Mouse (Mus musculus): ENCODE results near the gene Ntsr1. TPM values are rescaled to one million over a fixed set of nuclear protein-coding genes. Genes with fewer than 3 reads are reported as not detected.

Ntsr1 gene
- polyA plus RNA-seq, 1 experiment from 2014 or later: 1.3 TPM

DNA sequence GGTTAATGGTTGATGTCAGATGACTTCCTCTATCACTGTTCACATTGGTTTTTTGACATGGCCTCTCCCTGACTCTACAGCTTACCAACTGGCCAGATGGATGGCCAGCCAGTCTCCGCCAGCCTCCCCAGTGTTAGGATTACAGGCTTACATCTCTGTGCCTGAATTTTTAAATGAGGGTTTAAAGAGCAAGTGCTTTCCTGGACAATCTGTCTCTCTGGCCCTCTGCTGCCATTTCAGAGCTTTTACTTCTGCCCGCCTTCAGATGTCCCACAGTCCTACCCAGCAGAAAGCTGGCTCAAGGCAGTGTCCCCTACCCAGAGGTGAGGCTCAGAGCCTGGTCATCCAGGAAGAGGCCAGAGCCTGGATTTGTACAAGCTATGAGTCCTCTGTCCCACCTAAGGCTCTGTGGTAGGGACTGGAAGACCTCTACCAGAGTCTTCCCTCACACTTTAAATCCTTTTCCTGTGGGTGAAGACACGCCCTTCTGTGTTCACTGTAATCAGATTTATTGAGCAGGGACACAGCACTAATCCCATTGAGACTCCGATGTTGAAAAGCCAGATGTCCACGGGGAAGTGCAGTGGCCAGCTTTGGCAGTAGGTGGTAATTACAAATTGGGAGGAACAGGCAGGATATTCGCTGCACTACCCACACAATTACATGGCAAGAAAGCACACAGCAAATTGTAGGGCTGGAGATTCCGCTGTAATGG, 32.1 kb downstream of the Ntsr1 start:
- Histone ChIP-seq H3K4me1 (peaks cover 25% of the 10 kb centered on the region), H3K9me3 (no peaks in the 10 kb centered on the region), H3K27ac (no peak overlapping the region), H3K4me3 (no peak overlapping the region), H3K27me3 (0 out of 2 replicates have a peak, but pooled peaks cover 3% of the 10 kb centered on the region), H3K9ac (no peak overlapping the region), H3K36me3 (no peaks in the 10 kb centered on the region), H3K4me2 (no peak overlapping the region)
- no peak for ATAC-seq (ENCODE audit: borderline replicate concordance, extremely low read depth, low FRiP score, low TSS enrichment)
- WGBS: 73% methylated on average over 7 of the region's 7 CpGs

DNA sequence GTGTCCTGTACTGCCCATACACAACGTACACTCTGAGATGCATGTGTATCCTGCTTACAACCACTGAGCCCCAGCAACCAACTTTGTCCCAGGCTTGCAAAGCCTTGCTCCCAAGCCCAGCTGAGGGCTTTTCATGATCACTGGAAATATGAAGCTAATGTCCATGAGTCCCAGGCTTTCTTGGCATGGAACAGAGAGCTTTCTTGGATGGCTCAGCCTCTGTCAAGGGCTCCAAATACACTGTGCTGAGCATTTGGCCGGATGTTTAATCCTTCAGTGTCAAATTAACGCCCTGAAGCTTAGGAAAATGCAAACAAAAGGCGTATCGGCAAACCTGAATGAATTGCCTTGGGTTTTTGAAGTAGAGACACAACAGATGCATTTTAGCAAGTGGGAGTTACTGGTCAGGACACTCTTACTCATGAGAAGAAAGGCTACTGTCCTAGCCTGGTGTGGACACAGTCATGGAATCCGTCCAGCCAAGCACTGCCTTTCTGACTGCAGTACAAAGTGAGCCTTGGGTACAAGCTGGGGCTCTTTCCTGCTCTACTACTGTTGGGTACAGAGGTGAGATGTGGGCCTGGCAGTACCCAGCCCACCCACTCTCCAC, 32.7 kb downstream of the Ntsr1 start:
- H3K9ac ChIP-seq: no peak overlapping the region
- no peak overlapping the region for H3K4me2 ChIP-seq
- H3K9me3 ChIP-seq: no peaks in the 10 kb centered on the region
- H3K27ac ChIP-seq: no peak overlapping the region
- no peak for ATAC-seq (ENCODE audit: borderline replicate concordance, extremely low read depth, low FRiP score, low TSS enrichment)
- WGBS: 28% methylated on average over 6 of the region's 6 CpGs
- H3K27me3 ChIP-seq: no peaks in the 10 kb centered on the region
- no peaks in the 10 kb centered on the region for H3K36me3 ChIP-seq
- peaks cover 25% of the 10 kb centered on the region for H3K4me1 ChIP-seq
- no peak overlapping the region for H3K4me3 ChIP-seq

DNA sequence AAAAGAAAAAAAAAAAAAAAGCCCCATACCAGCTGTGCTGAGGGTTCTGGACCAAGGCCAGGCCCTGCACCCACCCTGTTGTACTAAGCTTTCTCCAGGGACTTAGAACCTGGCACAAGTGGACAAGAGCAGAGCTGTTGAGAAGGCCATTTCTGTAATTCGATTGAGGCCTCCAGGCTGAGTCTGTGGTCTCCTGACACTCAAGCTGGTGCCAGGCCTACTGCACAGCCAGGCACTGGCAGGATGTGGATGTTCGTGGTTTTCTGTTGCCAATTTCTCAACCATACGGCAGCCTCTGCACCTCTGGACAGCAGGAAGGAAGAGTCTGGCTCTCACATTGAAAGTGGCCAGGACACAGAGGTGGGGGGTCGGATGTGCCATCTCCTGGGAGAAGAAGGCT, 33.5 kb downstream of the Ntsr1 start:
- Histone ChIP-seq H3K9me3 (no peaks in the 10 kb centered on the region), H3K27ac (no peak overlapping the region), H3K9ac (no peak overlapping the region), H3K27me3 (no peaks in the 10 kb centered on the region), H3K36me3 (no peaks in the 10 kb centered on the region), H3K4me1 (peaks cover 22% of the 10 kb centered on the region), H3K4me2 (no peak overlapping the region), H3K4me3 (no peak overlapping the region)
- 62% methylated on average over 4 of the region's 4 CpGs for WGBS
- no peak for ATAC-seq (ENCODE audit: borderline replicate concordance, extremely low read depth, low FRiP score, low TSS enrichment)

DNA sequence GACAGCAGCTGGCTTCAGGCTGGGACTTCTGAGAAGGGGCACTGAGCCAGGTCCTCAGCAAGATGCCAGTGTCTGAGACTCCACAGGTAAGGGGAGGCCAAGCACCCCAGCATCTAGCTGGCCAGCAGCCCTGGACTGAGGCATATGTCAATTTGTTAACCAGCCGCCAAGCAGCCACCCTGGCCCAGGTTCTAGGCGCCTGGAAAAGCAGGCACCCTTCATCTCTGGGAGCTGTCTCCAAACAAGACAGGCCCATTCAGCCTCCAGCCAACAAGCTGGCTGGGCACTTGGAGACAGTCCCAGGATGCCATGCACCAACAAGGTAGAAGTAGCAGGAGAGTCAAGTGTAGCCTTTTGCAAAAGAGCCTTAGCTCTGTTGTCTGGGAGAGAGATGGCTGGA, 43.9 kb downstream of the Ntsr1 start:
- no peak overlapping the region for H3K4me3 ChIP-seq
- no peaks in the 10 kb centered on the region for H3K36me3 ChIP-seq
- 69% methylated on average over 2 of the region's 2 CpGs for WGBS
- no peak overlapping the region for H3K27ac ChIP-seq
- H3K9me3 ChIP-seq: no peaks in the 10 kb centered on the region
- ATAC-seq (ENCODE audit: borderline replicate concordance, extremely low read depth, low FRiP score, low TSS enrichment): no peak
- no peak overlapping the region for H3K9ac ChIP-seq
- H3K4me1 ChIP-seq: peaks cover 10% of the 10 kb centered on the region
- H3K4me2 ChIP-seq: no peak overlapping the region
- H3K27me3 ChIP-seq: no peaks in the 10 kb centered on the region

DNA sequence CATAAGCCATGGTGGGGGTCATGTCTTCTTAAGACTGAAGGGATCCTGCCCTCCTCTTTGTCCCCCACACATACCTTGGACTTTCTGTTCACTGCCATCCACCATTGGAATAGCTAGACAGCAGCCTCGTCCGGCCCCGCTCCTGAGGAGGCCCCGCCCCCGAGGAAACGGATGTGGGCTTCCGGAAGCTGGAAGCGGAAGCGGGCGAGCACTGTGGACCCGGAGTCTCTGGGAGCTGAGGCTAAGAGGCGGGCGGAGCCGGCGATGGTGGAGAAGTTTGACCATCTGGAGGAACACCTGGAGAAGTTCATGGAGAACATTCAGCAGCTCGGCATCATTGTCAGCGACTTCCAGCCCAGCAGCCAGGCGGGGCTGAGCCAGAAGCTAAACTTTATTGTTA, 45.3 kb downstream of the Ntsr1 start:
- Histone ChIP-seq H3K9ac (no peak overlapping the region), H3K27me3 (no peaks in the 10 kb centered on the region), H3K36me3 (no peaks in the 10 kb centered on the region), H3K4me2 (0 out of 2 replicates have a peak overlapping the region, but pooled peaks have one; percentile 18), H3K4me1 (peaks cover 10% of the 10 kb centered on the region), H3K4me3 (no peak overlapping the region), H3K27ac (no peak overlapping the region), H3K9me3 (no peaks in the 10 kb centered on the region)
- no peak for ATAC-seq (ENCODE audit: borderline replicate concordance, extremely low read depth, low FRiP score, low TSS enrichment)
- 72% methylated on average over 18 of the region's 18 CpGs for WGBS

DNA sequence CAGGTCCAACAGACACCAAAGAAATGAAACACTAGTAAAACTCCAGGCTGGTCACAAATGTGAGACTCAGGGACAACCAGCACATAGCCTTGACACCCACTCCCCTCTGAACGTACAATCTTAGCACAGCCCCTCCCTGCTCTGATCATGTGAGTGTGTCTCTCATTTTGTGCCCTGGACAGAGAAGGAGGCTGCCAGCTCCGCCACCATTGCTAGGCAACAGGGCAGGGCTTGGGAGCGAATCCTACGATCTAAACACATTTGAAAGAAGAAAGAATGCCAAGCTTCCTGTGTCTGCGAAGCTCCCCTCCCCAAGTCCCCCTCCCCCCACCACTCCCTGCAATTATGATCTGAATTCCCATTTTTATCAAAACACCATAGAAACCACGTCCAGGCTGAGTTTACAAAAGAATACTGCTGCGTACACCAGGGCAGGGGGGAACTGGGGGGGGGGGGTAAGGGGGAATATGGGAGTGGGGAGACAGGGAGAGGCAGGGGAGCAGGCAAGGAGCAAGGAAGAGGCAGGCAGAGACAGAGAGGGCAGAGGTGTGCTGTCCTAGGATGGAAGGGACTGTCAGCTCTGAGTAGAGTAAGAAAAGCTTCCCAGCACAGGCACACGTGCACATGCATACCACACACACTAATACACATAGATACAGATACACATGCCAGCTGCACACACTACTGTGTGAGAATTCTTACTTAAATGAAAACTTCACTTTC, 47.8 kb downstream of the Ntsr1 start:
- no peak overlapping the region for H3K27ac ChIP-seq
- H3K36me3 ChIP-seq: no peaks in the 10 kb centered on the region
- H3K4me1 ChIP-seq: peaks cover 10% of the 10 kb centered on the region
- H3K4me3 ChIP-seq: no peak overlapping the region
- no peaks in the 10 kb centered on the region for H3K27me3 ChIP-seq
- 0 out of 2 replicates have a peak overlapping the region, but pooled peaks have one; percentile 16 for H3K4me2 ChIP-seq
- 11% methylated on average over 8 of the region's 8 CpGs for WGBS
- H3K9ac ChIP-seq: no peak overlapping the region
- no peaks in the 10 kb centered on the region for H3K9me3 ChIP-seq
- ATAC-seq (ENCODE audit: borderline replicate concordance, extremely low read depth, low FRiP score, low TSS enrichment): peak; percentile 68

DNA sequence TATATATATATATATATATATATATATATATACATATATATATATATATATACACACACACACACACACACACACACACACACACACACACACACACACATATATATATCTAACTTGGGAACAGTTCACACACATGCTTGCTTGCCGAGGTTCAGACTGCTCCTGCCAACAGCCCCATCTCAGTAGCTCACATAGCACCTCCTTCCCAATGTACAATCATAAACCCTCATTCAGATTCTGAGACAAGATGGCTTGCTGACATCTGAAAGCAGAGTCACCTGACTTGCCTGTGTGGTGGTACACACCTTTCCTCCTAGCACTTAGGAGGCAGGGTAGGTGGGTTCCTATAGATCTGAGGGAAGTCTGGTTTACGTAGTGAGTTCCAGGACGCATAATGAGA, 52.6 kb downstream of the Ntsr1 start:
- H3K27me3 ChIP-seq: no peaks in the 10 kb centered on the region
- H3K4me2 ChIP-seq: no peak overlapping the region
- no peak overlapping the region for H3K9ac ChIP-seq
- 60% methylated on average over 3 of the region's 3 CpGs for WGBS
- H3K4me3 ChIP-seq: no peak overlapping the region
- H3K9me3 ChIP-seq: no peaks in the 10 kb centered on the region
- peaks cover 7% of the 10 kb centered on the region for H3K4me1 ChIP-seq
- H3K36me3 ChIP-seq: no peaks in the 10 kb centered on the region
- ATAC-seq (ENCODE audit: borderline replicate concordance, extremely low read depth, low FRiP score, low TSS enrichment): no peak
- H3K27ac ChIP-seq: no peak overlapping the region

DNA sequence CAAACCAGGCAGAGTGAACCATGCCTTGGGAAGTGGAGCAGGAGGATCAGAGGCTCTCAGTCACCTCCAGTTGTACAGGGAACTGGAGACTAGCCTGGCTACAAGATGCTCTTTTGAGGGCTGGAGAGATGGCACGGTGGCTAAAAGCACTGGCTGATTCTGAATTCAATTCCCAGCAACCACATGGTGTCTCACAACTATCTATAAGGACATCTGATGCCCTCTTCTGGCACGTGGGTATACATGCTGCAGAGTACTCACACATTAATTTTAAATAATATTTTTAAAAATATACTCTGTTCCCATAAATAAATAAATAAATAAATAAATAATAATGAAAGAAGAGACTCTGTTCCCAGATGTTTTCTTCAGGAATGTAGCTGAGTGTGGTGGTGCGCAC, 55.4 kb downstream of the Ntsr1 start:
- Histone ChIP-seq H3K36me3 (no peaks in the 10 kb centered on the region), H3K27me3 (no peaks in the 10 kb centered on the region), H3K9me3 (no peaks in the 10 kb centered on the region), H3K9ac (no peak overlapping the region), H3K27ac (no peak overlapping the region), H3K4me2 (no peak overlapping the region), H3K4me1 (no peaks in the 10 kb centered on the region), H3K4me3 (no peak overlapping the region)
- no peak for ATAC-seq (ENCODE audit: borderline replicate concordance, extremely low read depth, low FRiP score, low TSS enrichment)
- WGBS: 56% methylated on average over 3 of the region's 3 CpGs

DNA sequence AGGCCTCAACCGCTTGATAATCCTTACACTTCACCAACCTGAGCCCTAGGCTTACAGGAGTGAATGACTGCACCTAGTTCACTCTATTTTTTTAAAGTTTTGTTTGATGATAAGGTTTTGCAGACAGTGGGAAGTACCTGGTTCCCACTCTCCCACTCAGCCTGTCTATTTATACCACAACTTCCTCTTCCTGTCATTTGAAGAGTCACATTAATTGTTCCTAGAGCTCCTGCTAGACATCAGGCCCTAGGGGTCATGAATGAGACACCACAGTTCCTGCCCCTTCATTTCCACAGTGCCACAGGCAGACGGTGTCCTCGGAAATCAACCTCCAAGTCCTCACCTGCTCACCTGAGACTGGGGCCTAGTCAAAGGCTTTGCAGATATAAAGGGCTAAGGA, 56.7 kb downstream of the Ntsr1 start:
- H3K27ac ChIP-seq: no peak overlapping the region
- no peaks in the 10 kb centered on the region for H3K27me3 ChIP-seq
- no peak overlapping the region for H3K4me3 ChIP-seq
- H3K4me1 ChIP-seq: no peaks in the 10 kb centered on the region
- no peak overlapping the region for H3K4me2 ChIP-seq
- no peak overlapping the region for H3K9ac ChIP-seq
- ATAC-seq (ENCODE audit: borderline replicate concordance, extremely low read depth, low FRiP score, low TSS enrichment): no peak
- no peaks in the 10 kb centered on the region for H3K9me3 ChIP-seq
- no peaks in the 10 kb centered on the region for H3K36me3 ChIP-seq
- WGBS: 57% methylated on average over 3 of the region's 3 CpGs

DNA sequence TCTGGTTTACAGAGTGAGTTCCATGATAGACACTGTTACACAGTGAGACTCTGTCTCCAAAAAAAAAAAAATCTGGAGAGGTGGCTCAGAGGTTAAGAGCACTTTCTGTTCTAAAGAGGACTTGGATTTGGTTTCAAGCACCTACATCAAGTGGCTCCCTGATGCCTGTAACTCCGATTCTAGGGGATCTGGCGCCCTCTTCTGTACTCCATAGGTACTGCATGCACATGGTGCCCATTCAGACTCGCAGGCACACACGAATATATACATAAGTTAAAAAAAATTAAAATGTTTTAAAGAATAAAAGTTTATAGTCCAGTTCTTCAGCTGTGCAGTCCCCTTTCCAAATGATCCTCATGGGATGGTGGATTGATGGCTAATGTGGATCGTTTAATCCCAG, 60.5 kb downstream of the Ntsr1 start:
- WGBS: 52% methylated on average over 5 of the region's 5 CpGs
- no peak overlapping the region for H3K4me2 ChIP-seq
- H3K27me3 ChIP-seq: peaks cover 18% of the 10 kb centered on the region; the same call in 1 of the 2 replicates
- H3K9me3 ChIP-seq: no peaks in the 10 kb centered on the region
- no peak overlapping the region for H3K9ac ChIP-seq
- ATAC-seq (ENCODE audit: borderline replicate concordance, extremely low read depth, low FRiP score, low TSS enrichment): no peak
- no peaks in the 10 kb centered on the region for H3K36me3 ChIP-seq
- no peaks in the 10 kb centered on the region for H3K4me1 ChIP-seq
- H3K4me3 ChIP-seq: no peak overlapping the region
- no peak overlapping the region for H3K27ac ChIP-seq

DNA sequence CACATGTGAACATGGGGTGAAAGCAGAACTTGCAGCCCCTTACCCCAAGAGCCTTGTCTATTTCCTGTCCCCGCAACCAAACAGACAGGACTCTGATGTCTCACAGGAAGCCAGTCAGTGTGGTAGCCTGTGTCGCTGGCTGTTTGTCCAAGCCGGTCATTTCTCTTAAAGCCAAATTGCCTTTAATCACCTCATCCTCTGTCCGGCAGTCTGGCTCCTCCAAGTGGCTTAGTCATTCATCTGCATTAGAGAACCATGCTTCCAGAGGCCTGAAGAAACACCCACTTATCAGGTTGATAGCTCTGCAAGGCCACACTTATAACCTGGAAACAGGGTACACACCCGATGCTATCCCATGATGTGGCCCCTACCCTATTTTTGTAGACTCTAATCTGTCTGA, 62.4 kb downstream of the Ntsr1 start:
- H3K27me3 ChIP-seq: peaks cover 18% of the 10 kb centered on the region; the same call in 1 of the 2 replicates
- no peaks in the 10 kb centered on the region for H3K36me3 ChIP-seq
- peaks cover 9% of the 10 kb centered on the region for H3K4me1 ChIP-seq
- no peak overlapping the region for H3K27ac ChIP-seq
- no peak overlapping the region for H3K4me2 ChIP-seq
- no peak overlapping the region for H3K9ac ChIP-seq
- ATAC-seq (ENCODE audit: borderline replicate concordance, extremely low read depth, low FRiP score, low TSS enrichment): no peak
- WGBS: 37% methylated on average over 5 of the region's 5 CpGs
- no peak overlapping the region for H3K4me3 ChIP-seq
- H3K9me3 ChIP-seq: no peaks in the 10 kb centered on the region

DNA sequence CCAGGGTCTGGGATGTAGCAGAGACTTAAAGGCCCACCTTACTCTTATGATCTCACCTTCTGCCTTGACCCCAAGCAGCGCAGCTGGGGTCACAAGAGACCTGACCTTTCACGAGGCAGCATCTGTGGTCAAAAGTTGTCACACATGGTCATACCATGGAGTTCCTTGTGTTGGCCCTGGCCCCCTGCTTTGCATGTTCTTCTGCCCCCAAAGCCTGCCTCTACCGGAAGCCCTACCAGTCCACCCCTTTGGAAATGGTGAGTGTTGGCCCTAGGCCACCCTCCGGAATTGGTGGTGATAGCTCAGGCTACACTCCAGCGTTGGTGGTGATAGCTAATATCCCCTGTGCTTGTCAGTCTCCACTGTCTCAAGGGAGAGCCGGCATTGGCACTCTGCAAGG, 63.5 kb downstream of the Ntsr1 start:
- Histone ChIP-seq H3K27me3 (peaks cover 18% of the 10 kb centered on the region; the same call in 1 of the 2 replicates), H3K9ac (no peak overlapping the region), H3K4me1 (peaks cover 10% of the 10 kb centered on the region), H3K27ac (no peak overlapping the region), H3K4me3 (no peak overlapping the region), H3K36me3 (no peaks in the 10 kb centered on the region), H3K4me2 (no peak overlapping the region), H3K9me3 (no peaks in the 10 kb centered on the region)
- WGBS: 49% methylated on average over 6 of the region's 6 CpGs
- ATAC-seq (ENCODE audit: borderline replicate concordance, extremely low read depth, low FRiP score, low TSS enrichment): no peak

Data from lung, embryonic 15.5 days (tissue).